Mouse (Mus musculus): ENCODE results near the gene Dpep2nb. TPM values are rescaled to one million over a fixed set of nuclear protein-coding genes. Genes with fewer than 3 reads are reported as not detected.

Dpep2nb gene
- polyA plus RNA-seq, 1 experiment from 2014 or later, result not detected

DNA sequence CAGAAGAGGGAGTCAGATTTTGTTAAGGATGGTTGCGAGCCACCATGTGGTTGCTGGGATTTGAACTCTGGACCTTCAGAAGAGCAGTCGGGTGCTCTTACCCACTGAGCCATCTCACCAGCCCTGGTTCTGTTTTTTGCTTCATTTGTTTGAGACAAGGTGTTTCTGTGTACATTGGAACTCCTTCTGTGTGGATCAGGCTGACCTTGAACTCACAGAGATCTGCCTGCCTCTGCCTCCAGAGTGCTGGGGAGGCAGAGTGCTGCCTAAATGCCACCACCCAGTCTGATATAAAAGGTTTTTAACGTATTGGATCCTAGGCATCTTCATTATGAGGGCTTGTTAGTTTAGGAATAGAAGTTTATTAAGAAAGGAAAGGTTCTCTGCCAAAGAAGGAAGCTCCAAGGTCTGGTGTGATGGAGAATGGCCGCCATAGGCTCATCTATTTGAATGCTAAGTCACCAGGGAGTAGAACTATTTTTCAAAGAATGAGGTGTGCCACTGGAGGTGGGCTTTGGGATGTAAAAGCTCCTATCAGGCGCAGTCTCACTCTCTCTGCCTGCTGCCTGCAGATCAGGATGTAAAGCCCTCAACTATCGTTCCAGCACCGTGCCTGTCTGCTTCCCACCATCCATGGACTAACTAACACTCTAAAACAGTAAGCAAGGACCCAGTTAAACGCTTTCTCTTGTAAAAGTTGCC is 34.6 kb downstream of the Dpep2nb start:
- WGBS, result 82% methylated on average over 8 of the region's 8 CpGs

DNA sequence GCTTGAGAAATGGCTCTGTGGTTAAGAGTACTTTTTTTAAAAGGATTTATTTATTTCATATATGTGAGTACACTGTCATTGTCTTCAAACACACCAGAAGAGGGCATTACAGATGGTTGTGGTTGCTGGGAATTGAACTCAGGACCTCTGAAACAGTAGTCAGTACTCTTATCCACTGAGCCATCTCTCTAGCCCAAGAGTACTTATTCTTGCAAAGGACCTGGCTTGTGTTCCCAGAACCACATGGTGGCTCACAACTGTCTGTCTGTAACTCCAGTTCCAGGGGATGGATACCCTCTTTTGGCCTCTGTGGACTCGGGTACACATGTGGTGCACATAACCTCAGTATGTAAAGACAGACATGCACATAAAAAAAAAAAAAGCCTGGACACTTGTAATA is 36.4 kb downstream of the Dpep2nb start:
- Histone ChIP-seq H3K27me3 (peaks cover 39% of the 10 kb centered on the region), H3K4me3 (no peak overlapping the region), H3K27ac (no peak overlapping the region), H3K36me3 (no peaks in the 10 kb centered on the region), H3K4me1 (replicated peaks) (peaks cover 12% of the 10 kb centered on the region), H3K9ac (no peak overlapping the region), H3K4me2 (no peak overlapping the region), H3K9me3 (no peaks in the 10 kb centered on the region)
- no peak for ATAC-seq (ENCODE audit: low FRiP score)
- 94% methylated on average over 1 of the region's 1 CpGs for WGBS

More for the DNA sequence above, 34.6 kb downstream of the Dpep2nb start:
- Histone ChIP-seq H3K4me1 (replicated peaks) (peaks cover 4% of the 10 kb centered on the region; the same call in 1 of the 2 replicates), H3K36me3 (no peaks in the 10 kb centered on the region), H3K27ac (no peak overlapping the region), H3K4me2 (no peak overlapping the region), H3K4me3 (no peak overlapping the region), H3K9ac (no peak overlapping the region), H3K27me3 (peaks cover 21% of the 10 kb centered on the region), H3K9me3 (no peaks in the 10 kb centered on the region)
- no peak for ATAC-seq (ENCODE audit: low FRiP score)

DNA sequence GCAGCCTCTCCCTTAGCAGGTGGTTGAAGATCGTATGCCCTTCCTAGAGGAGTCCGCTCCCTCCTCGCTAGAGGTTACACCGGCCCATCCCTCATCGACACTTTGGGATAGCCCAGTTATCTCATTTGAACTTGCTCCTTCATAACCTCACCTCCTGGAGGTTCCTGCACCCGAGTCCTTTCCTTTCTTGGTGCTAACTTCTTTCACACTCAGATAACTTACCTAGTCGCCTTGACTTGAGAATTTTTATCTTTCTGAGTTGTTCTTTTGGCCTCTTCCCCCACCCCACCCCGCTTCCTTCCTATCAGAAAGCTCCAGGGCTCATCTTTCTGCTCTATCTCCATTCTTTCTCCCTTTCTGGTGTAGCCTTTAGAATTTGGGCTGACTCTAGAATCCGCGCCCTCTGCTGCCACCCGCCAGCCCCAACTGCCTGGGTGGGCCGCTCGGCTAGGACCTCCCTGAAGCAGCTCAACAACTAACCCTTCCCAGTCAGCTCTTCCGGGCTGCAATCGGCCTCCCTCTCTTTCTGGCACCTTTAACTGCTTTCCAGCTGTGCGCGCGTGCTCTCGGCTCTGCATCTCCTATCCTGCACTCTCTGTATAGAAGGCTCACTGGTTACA is 39.0 kb downstream of the Dpep2nb start:
- no peak for ATAC-seq (ENCODE audit: low FRiP score)

DNA sequence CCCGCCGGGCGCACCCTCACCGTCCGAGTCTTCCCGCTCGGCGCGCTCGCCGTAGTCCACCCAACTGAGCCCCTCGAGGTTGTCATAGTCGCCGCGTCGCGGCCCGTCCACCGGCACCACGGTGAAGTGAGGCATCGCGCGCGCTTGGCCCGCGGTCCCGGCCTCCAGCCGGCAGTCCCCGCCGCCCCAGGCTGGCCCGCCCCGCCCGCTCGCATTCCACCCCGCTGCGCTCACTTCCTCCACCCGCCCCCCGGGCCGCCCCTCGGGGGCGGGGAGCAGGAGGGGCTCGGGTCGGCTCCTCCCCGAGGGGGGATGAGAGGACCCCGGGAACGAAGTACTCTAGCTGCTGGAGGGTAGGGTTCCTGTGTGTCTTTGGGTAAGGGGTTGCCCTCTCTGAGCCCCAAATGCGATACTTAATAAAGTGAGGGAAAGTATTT is 39.9 kb downstream of the Dpep2nb start, which contains the start of gene Slc12a4:
Slc12a4 (minus strand) TSS at position 193 of the 437 bp plus-strand sequence.
- H3K27ac ChIP-seq, result no peak within 1 kb of the TSS
- ATAC-seq (ENCODE audit: low FRiP score), result peak; percentile 75
- H3K4me2 ChIP-seq, result peak within 1 kb of the TSS; percentile 63
- peak within 1 kb of the TSS; percentile 48 for H3K4me3 ChIP-seq
- peaks cover 47% of the 10 kb centered on the region for H3K27me3 ChIP-seq
- H3K4me1 ChIP-seq (replicated peaks), result peaks cover 12% of the 10 kb centered on the region
- no peaks in the 10 kb centered on the region for H3K36me3 ChIP-seq
- no peaks in the 10 kb centered on the region for H3K9me3 ChIP-seq
- under 1% methylated on average over 40 of the region's 47 CpGs for WGBS
- peak within 1 kb of the TSS; percentile 69 for H3K9ac ChIP-seq

More for the DNA sequence above, 39.0 kb downstream of the Dpep2nb start:
- no peak overlapping the region for H3K4me3 ChIP-seq
- no peaks in the 10 kb centered on the region for H3K9me3 ChIP-seq
- peaks cover 47% of the 10 kb centered on the region for H3K27me3 ChIP-seq
- peaks cover 12% of the 10 kb centered on the region for H3K4me1 ChIP-seq (replicated peaks)
- H3K36me3 ChIP-seq, result no peaks in the 10 kb centered on the region
- H3K4me2 ChIP-seq, result peak overlapping the region; percentile 16; the same call in 1 of the 2 replicates
- no peak overlapping the region for H3K9ac ChIP-seq
- no peak overlapping the region for H3K27ac ChIP-seq
- WGBS, result 7% methylated on average over 19 of the region's 19 CpGs

DNA sequence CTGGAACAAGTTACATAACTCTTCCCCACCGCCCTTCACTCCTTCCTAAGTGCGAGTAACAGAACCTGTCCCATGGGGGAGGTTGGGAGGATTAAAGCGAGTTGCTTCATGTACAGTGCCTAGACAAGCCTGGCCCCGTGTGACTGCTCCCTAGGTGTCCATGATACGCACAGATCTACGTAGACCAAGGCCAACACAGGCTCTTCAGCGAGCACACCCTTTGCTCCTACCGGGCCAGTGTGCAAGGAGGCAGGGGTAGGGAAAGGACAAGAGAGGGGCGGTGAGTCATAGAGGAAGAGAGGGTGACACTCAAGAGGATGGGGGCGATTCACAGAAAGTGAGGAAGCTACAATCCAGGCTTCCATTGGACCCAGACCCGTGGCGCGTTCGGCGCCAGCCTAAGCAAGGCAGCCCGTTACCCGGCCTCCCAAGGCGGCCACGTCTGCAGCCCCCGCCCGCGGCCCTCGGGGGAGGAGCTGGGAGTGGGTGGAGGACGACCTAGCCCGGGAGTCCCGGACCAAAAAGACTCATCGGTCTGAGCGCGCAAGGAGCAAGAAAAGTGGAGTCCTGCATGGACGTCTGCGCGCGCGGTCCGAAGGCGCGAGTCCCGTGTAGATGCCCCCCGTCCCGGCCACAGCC is 40.4 kb downstream of the Dpep2nb start:
- H3K4me2 ChIP-seq, result peak overlapping the region; percentile 63
- no peaks in the 10 kb centered on the region for H3K36me3 ChIP-seq
- no peaks in the 10 kb centered on the region for H3K9me3 ChIP-seq
- H3K27me3 ChIP-seq, result peaks cover 47% of the 10 kb centered on the region
- 3% methylated on average over 36 of the region's 40 CpGs for WGBS
- ATAC-seq (ENCODE audit: low FRiP score), result peak; percentile 66
- peak overlapping the region; percentile 48 for H3K4me3 ChIP-seq
- no peak overlapping the region for H3K27ac ChIP-seq
- peak overlapping the region; percentile 69 for H3K9ac ChIP-seq
- H3K4me1 ChIP-seq (replicated peaks), result peaks cover 12% of the 10 kb centered on the region

DNA sequence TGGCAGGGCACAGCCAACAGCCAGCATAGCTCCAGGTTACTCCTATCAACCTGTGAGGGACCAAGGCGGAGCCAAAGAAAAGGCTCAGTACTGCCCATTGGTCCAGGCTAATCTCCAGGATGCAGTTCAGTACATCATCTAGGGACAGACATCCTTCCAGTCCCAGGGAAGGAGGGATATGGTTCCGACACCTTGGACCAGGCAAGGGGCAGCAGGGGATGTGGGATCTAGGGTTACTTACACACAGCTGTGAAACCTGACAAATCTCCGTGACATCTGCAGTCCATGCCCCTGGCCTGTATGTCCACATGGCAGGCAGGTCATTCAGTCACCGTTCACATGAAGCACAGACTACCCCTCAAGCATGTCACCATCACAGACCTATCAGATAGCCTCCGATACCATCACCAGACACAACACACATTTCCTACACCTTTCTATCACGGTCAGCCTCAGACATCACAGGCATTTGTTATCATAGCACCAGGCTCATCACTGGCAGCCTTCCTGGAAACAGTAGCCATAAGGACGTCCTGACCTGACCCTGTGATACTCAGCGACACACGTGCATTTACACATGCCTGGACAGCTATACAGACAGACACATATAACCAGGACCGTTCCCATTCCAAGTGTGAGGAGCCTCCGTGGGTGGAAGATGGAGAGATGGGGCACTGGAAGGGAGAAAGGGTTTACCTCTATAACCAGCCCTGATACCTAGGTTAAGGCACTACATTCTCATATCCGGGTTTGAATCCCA is 41.1 kb downstream of the Dpep2nb start:
- peaks cover 12% of the 10 kb centered on the region for H3K4me1 ChIP-seq (replicated peaks)
- H3K27me3 ChIP-seq, result peaks cover 47% of the 10 kb centered on the region
- H3K9me3 ChIP-seq, result no peaks in the 10 kb centered on the region
- peak overlapping the region; percentile 48 for H3K4me3 ChIP-seq
- peak overlapping the region; percentile 63 for H3K4me2 ChIP-seq
- no peak for ATAC-seq (ENCODE audit: low FRiP score)
- no peaks in the 10 kb centered on the region for H3K36me3 ChIP-seq
- no peak overlapping the region for H3K9ac ChIP-seq
- H3K27ac ChIP-seq, result no peak overlapping the region
- 75% methylated on average over 12 of the region's 12 CpGs for WGBS

DNA sequence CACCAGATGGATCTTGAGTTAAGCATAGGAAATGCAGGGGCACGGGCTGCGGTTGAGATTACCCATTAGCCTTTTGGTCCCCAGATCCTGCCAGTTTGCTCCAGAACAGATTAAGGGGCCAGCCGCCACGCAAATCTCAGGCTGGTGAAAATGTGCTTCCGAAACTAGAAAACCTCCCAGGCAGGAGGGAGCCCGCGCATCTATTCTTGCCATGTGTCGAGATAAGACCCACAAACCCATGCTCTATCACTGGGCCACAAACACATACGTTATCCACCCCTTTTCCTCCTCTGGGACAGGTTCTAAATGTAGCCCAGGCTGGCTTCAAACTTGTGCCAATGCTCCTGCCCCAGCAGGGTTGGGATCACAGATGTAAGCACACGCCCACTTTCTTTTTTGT is 44.2 kb downstream of the Dpep2nb start:
- Histone ChIP-seq H3K36me3 (no peaks in the 10 kb centered on the region), H3K9ac (no peak overlapping the region), H3K4me1 (replicated peaks) (peaks cover 11% of the 10 kb centered on the region), H3K4me3 (no peak overlapping the region), H3K9me3 (no peaks in the 10 kb centered on the region), H3K27me3 (peaks cover 30% of the 10 kb centered on the region), H3K4me2 (no peak overlapping the region), H3K27ac (no peak overlapping the region)
- 89% methylated on average over 10 of the region's 10 CpGs for WGBS
- no peak for ATAC-seq (ENCODE audit: low FRiP score)

DNA sequence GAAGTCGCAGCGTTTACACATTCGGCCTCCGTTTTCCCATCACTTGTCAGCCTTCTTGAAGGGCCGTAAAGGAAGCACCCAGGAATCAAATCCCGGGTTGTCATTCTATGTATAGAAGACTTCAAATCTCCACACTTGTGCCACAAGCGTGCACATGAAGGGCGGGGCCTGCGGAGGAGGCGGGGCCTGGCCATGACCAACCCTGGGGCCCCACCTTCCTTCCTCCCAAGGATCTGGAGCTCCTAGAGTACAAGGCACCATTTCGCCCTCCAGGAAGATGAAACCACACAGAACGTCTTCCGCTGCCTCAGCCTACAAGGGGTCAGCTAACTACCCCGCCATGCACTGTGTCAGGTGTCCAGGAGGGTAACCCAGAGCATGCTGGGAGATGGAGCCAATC is 44.7 kb downstream of the Dpep2nb start:
- ATAC-seq (ENCODE audit: low FRiP score), result no peak

DNA sequence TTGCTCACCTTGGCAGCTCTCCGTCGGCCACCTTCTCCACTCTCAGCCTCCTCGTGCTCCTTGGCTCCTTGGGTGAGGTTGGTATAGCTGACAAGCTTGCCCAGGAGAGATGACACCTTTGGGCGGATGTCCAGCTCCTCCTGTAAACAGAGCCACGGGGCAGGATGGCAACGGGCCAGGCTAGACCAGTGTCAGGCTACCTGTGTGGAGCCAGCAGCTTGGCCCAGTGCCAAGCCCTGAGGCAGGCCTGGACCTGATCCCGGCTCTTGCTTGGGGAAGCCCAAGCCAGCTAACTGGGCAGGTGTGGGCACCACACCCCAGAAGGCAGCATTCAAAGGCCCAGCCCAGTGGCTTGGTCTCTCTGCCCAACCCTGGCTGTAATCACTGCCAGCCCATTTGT is 46.4 kb downstream of the Dpep2nb start:
- Histone ChIP-seq H3K27ac (no peak overlapping the region), H3K4me2 (no peak overlapping the region), H3K4me3 (no peak overlapping the region), H3K36me3 (no peaks in the 10 kb centered on the region), H3K9ac (0 out of 2 replicates have a peak overlapping the region, but pooled peaks have one; percentile 19), H3K27me3 (peaks cover 8% of the 10 kb centered on the region), H3K9me3 (no peaks in the 10 kb centered on the region), H3K4me1 (replicated peaks) (peaks cover 3% of the 10 kb centered on the region; the same call in 1 of the 2 replicates)
- 91% methylated on average over 7 of the region's 7 CpGs for WGBS
- no peak for ATAC-seq (ENCODE audit: low FRiP score)

More for the DNA sequence above, 44.7 kb downstream of the Dpep2nb start:
- Histone ChIP-seq H3K27ac (no peak overlapping the region), H3K4me1 (replicated peaks) (peaks cover 10% of the 10 kb centered on the region), H3K4me3 (no peak overlapping the region), H3K9me3 (no peaks in the 10 kb centered on the region), H3K36me3 (no peaks in the 10 kb centered on the region), H3K4me2 (no peak overlapping the region), H3K9ac (no peak overlapping the region), H3K27me3 (peaks cover 26% of the 10 kb centered on the region)
- WGBS, result 74% methylated on average over 14 of the region's 14 CpGs

DNA sequence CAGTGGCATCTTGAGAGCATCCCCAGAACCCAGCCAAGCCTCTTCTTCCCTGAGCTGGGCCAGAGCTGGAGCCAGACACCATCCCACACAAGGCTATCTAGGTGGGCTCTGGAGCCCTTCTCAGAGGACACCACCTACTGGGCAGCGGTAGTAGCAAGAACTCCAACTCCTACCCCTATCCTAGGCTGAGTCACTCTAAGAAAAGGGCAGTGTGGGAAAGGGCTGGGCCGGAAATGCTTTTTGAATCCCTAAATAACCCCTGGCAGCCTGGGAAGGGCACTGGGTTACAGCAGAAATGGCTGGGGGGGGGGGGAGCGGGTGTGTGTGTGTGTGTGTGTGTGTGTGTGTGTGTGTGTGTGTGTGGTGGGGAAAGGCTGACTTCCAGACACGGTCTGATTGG is 48.0 kb downstream of the Dpep2nb start:
- Histone ChIP-seq H3K36me3 (no peaks in the 10 kb centered on the region), H3K4me1 (replicated peaks) (peaks cover 3% of the 10 kb centered on the region; the same call in 1 of the 2 replicates), H3K27me3 (no peaks in the 10 kb centered on the region), H3K9ac (no peak overlapping the region), H3K27ac (no peak overlapping the region), H3K9me3 (no peaks in the 10 kb centered on the region), H3K4me3 (no peak overlapping the region), H3K4me2 (no peak overlapping the region)
- WGBS, result 57% methylated on average over 3 of the region's 4 CpGs
- no peak for ATAC-seq (ENCODE audit: low FRiP score)

DNA sequence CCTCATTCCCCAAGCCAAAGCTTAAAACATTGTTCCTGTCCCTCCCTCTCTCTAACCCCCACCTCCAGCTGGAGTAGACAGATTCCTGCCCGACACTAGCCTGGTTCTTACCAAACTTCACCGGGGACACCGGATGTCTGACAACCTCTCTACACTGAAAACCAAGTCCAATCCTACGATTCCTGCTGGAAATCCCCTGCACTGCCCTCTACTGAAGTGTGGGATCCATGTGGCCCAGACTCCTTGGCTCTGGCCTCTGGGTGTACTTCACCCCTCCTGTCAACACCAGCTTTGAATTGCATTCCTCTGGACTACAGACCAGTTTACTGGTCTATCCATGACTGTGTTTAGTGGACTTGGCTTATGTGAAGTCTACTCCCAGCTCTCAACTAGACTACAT is 49.2 kb downstream of the Dpep2nb start:
- Histone ChIP-seq H3K36me3 (no peaks in the 10 kb centered on the region), H3K4me1 (replicated peaks) (peaks cover 3% of the 10 kb centered on the region; the same call in 1 of the 2 replicates), H3K27me3 (no peaks in the 10 kb centered on the region), H3K9ac (no peak overlapping the region), H3K9me3 (no peaks in the 10 kb centered on the region), H3K4me2 (no peak overlapping the region), H3K4me3 (no peak overlapping the region), H3K27ac (no peak overlapping the region)
- no peak for ATAC-seq (ENCODE audit: low FRiP score)
- 94% methylated on average over 4 of the region's 4 CpGs for WGBS

Measured in hindbrain, embryonic 13.5 days (tissue).